Mouse (Mus musculus): ENCODE results near the gene Dnajb7. TPM values are rescaled to one million over a fixed set of nuclear protein-coding genes. Genes with fewer than 3 reads are reported as not detected.

Gene Dnajb7
- polyA plus RNA-seq, 1 experiment from 2014 or later = 0.62 TPM

DNA sequence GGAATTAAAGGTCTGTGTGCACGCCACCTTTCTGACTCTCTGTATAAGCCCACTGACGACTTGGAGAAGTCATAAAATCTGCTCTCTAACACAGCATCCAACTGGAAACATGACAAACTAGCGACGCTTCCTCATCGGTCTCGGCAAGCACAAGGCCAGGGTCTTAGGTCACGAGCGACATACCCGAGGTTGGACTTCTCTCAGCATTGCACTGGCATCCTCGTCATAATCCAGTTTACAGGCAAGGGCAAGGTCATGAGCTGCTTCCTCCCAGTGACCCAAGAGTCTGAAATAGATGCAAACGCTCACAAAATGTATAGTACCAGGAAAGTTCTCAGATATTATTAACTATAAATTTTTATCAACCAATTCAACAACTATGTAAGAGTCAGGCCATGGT, 33.5 kb downstream of the Dnajb7 start:
- H3K27ac ChIP-seq = no peak overlapping the region
- H3K4me1 ChIP-seq (replicated peaks; ENCODE audit: insufficient read depth, low read length) = no peaks in the 10 kb centered on the region
- DNase-seq (ENCODE audit: low spot score) = no peak
- no peak overlapping the region for H3K4me3 ChIP-seq (replicated peaks; ENCODE audit: low read depth, low read length)
- no peak overlapping the region for H3K9ac ChIP-seq (ENCODE audit: low read depth, low read length)
- H3K9me3 ChIP-seq (replicated peaks; ENCODE audit: low read length) = no peaks in the 10 kb centered on the region
- ATAC-seq (replicated peaks; ENCODE audit: low FRiP score, low read depth) = no peak
- no peak for TF ChIP-seq CTCF (IDR thresholded peaks at IDR 0.05; ENCODE audit: low read depth)
- no peaks in the 10 kb centered on the region for H3K27me3 ChIP-seq (ENCODE audit: insufficient read depth, low read length)
- H3K36me3 ChIP-seq (ENCODE audit: insufficient read depth, low read length) = peaks cover 41% of the 10 kb centered on the region
- 85% methylated on average over 11 of the region's 11 CpGs for WGBS
- H3K4me2 ChIP-seq (ENCODE audit: low read length) = no peak overlapping the region

GRCm38 (mm10) chr15:81370356-81370755, 37.7 kb downstream of the Dnajb7 start:
- Histone ChIP-seq H3K4me1 (replicated peaks; ENCODE audit: insufficient read depth, low read length) (no peaks in the 10 kb centered on the region), H3K27me3 (ENCODE audit: insufficient read depth, low read length) (no peaks in the 10 kb centered on the region), H3K4me2 (ENCODE audit: low read length) (no peak overlapping the region), H3K4me3 (replicated peaks; ENCODE audit: low read depth, low read length) (no peak overlapping the region), H3K9ac (ENCODE audit: low read depth, low read length) (no peak overlapping the region), H3K27ac (no peak overlapping the region), H3K9me3 (replicated peaks; ENCODE audit: low read length) (no peaks in the 10 kb centered on the region), H3K36me3 (ENCODE audit: insufficient read depth, low read length) (peaks cover 50% of the 10 kb centered on the region)
- DNase-seq (ENCODE audit: low spot score) (no peak), ATAC-seq (replicated peaks; ENCODE audit: low FRiP score, low read depth) (no peak)
- 88% methylated on average over 1 of the region's 1 CpGs for WGBS
- TF ChIP-seq CTCF (IDR thresholded peaks at IDR 0.05; ENCODE audit: low read depth) = no peak

- H3K4me2 ChIP-seq (ENCODE audit: low read length) = no peak overlapping the region
- WGBS = 65% methylated on average over 1 of the region's 1 CpGs
- no peaks in the 10 kb centered on the region for H3K27me3 ChIP-seq (ENCODE audit: insufficient read depth, low read length)
- H3K4me3 ChIP-seq (replicated peaks; ENCODE audit: low read depth, low read length) = no peak overlapping the region
- no peak overlapping the region for H3K27ac ChIP-seq
- no peak for ATAC-seq (replicated peaks; ENCODE audit: low FRiP score, low read depth)
- no peaks in the 10 kb centered on the region for H3K9me3 ChIP-seq (replicated peaks; ENCODE audit: low read length)
- H3K36me3 ChIP-seq (ENCODE audit: insufficient read depth, low read length) = peaks cover 53% of the 10 kb centered on the region
- TF ChIP-seq CTCF (IDR thresholded peaks at IDR 0.05; ENCODE audit: low read depth) = no peak
- no peak for DNase-seq (ENCODE audit: low spot score)
- no peaks in the 10 kb centered on the region for H3K4me1 ChIP-seq (replicated peaks; ENCODE audit: insufficient read depth, low read length)
- no peak overlapping the region for H3K9ac ChIP-seq (ENCODE audit: low read depth, low read length)
Observed at GRCm38 (mm10) chr15:81368601-81369000, 39.5 kb downstream of the Dnajb7 start.

- H3K27me3 ChIP-seq (ENCODE audit: insufficient read depth, low read length) = no peaks in the 10 kb centered on the region
- H3K9ac ChIP-seq (ENCODE audit: low read depth, low read length) = no peak overlapping the region
- 0 out of 2 replicates have a peak, but pooled peaks cover 3% of the 10 kb centered on the region for H3K4me1 ChIP-seq (replicated peaks; ENCODE audit: insufficient read depth, low read length)
- H3K9me3 ChIP-seq (replicated peaks; ENCODE audit: low read length) = no peaks in the 10 kb centered on the region
- H3K4me2 ChIP-seq (ENCODE audit: low read length) = no peak overlapping the region
- ATAC-seq (replicated peaks; ENCODE audit: low FRiP score, low read depth) (no peak), DNase-seq (ENCODE audit: low spot score) (no peak)
- H3K27ac ChIP-seq = no peak overlapping the region
- TF ChIP-seq CTCF (IDR thresholded peaks at IDR 0.05; ENCODE audit: low read depth) = no peak
- H3K36me3 ChIP-seq (ENCODE audit: insufficient read depth, low read length) = peaks cover 37% of the 10 kb centered on the region
- 61% methylated on average over 4 of the region's 4 CpGs for WGBS
- no peak overlapping the region for H3K4me3 ChIP-seq (replicated peaks; ENCODE audit: low read depth, low read length)
Observed at GRCm38 (mm10) chr15:81366241-81366640, 41.9 kb downstream of the Dnajb7 start.

DNA sequence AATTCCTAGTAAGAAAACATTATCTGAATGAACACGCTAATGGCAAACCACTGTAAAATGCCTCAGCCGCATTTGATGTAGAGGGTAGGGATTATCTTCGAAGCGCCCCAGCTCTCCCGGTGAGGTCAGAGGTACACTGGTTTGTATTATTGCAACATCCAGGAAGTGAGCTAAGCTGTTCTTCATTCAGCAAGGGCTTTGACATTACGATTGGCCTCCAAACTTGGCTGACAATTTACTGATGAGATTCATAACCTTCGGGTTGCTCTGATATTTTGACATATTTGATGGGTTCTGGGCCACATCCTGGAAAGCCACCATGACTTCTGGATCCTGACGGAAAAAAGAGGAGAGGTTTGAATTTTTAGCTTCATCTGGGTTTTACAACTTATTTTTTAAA, 42.9 kb downstream of the Dnajb7 start:
- no peak overlapping the region for H3K9ac ChIP-seq (ENCODE audit: low read depth, low read length)
- no peak overlapping the region for H3K27ac ChIP-seq
- no peaks in the 10 kb centered on the region for H3K9me3 ChIP-seq (replicated peaks; ENCODE audit: low read length)
- H3K27me3 ChIP-seq (ENCODE audit: insufficient read depth, low read length) = no peaks in the 10 kb centered on the region
- 86% methylated on average over 8 of the region's 8 CpGs for WGBS
- ATAC-seq (replicated peaks; ENCODE audit: low FRiP score, low read depth) (no peak), DNase-seq (ENCODE audit: low spot score) (no peak)
- no peak for TF ChIP-seq CTCF (IDR thresholded peaks at IDR 0.05; ENCODE audit: low read depth)
- H3K4me2 ChIP-seq (ENCODE audit: low read length) = no peak overlapping the region
- 0 out of 2 replicates have a peak, but pooled peaks cover 3% of the 10 kb centered on the region for H3K4me1 ChIP-seq (replicated peaks; ENCODE audit: insufficient read depth, low read length)
- H3K36me3 ChIP-seq (ENCODE audit: insufficient read depth, low read length) = peaks cover 28% of the 10 kb centered on the region
- H3K4me3 ChIP-seq (replicated peaks; ENCODE audit: low read depth, low read length) = no peak overlapping the region

DNA sequence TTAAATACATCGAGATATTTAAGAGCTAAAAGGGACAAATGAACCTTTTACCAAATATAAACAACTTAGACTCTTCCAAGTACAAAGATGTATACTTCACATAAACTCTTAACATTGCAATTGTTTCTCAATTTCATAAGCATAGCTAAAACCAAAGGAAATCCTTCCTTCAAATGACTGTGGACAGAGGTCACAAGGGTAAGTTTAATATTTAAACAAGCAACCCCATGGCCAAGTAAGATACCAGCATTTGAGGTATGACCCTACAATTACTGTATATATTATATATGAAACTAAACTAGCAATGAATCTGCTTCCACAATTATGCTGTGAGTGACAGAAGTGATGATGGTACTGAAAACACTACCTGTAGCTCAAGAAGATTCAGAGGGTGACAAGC, 43.8 kb downstream of the Dnajb7 start:
- Histone ChIP-seq H3K4me3 (replicated peaks; ENCODE audit: low read depth, low read length) (no peak overlapping the region), H3K4me2 (ENCODE audit: low read length) (no peak overlapping the region), H3K36me3 (ENCODE audit: insufficient read depth, low read length) (peaks cover 26% of the 10 kb centered on the region), H3K27me3 (ENCODE audit: insufficient read depth, low read length) (no peaks in the 10 kb centered on the region), H3K4me1 (replicated peaks; ENCODE audit: insufficient read depth, low read length) (peaks cover 12% of the 10 kb centered on the region; the same call in 1 of the 2 replicates), H3K9ac (ENCODE audit: low read depth, low read length) (no peak overlapping the region), H3K27ac (no peak overlapping the region), H3K9me3 (replicated peaks; ENCODE audit: low read length) (no peaks in the 10 kb centered on the region)
- DNase-seq (ENCODE audit: low spot score) = no peak
- 92% methylated on average over 1 of the region's 1 CpGs for WGBS
- TF ChIP-seq CTCF (IDR thresholded peaks at IDR 0.05; ENCODE audit: low read depth) = no peak
- no peak for ATAC-seq (replicated peaks; ENCODE audit: low FRiP score, low read depth)

- TF ChIP-seq CTCF (IDR thresholded peaks at IDR 0.05; ENCODE audit: low read depth) = no peak
- WGBS = 68% methylated on average over 1 of the region's 1 CpGs
Observed at GRCm38 (mm10) chr15:81362501-81362900, 45.6 kb downstream of the Dnajb7 start.

More at GRCm38 (mm10) chr15:81362501-81362900, 45.6 kb downstream of the Dnajb7 start:
- ATAC-seq (replicated peaks; ENCODE audit: low FRiP score, low read depth) (no peak), DNase-seq (ENCODE audit: low spot score) (no peak)
- Histone ChIP-seq H3K27ac (no peak overlapping the region), H3K36me3 (ENCODE audit: insufficient read depth, low read length) (peaks cover 16% of the 10 kb centered on the region), H3K4me1 (replicated peaks; ENCODE audit: insufficient read depth, low read length) (peaks cover 13% of the 10 kb centered on the region; the same call in 1 of the 2 replicates), H3K27me3 (ENCODE audit: insufficient read depth, low read length) (no peaks in the 10 kb centered on the region), H3K9ac (ENCODE audit: low read depth, low read length) (no peak overlapping the region), H3K9me3 (replicated peaks; ENCODE audit: low read length) (no peaks in the 10 kb centered on the region), H3K4me2 (ENCODE audit: low read length) (no peak overlapping the region), H3K4me3 (replicated peaks; ENCODE audit: low read depth, low read length) (no peak overlapping the region)

Data from kidney, postnatal 0 days (tissue).